Mouse (Mus musculus) hindbrain, embryonic 11.5 days (tissue): ENCODE data around the gene Apol9a. TPM values are rescaled to one million over a fixed set of nuclear protein-coding genes. Genes with fewer than 3 reads are reported as not detected.

Source experiments
- ATAC-seq: fragments of 200-750 bp; cut with Nextera tagmentation; 2 replicates; pipeline ENCODE4 v1.8.0; 2017; ENCODE audit warnings: mild to moderate bottlenecking, moderate TSS enrichment, moderate library complexity; ENCODE audit not compliant: low FRiP score
- DNase-seq: peaks from one replicate; pipeline ENCODE4 v3.0.0-alpha.2; 2015; ENCODE audit warnings: low spot score
- H3K27ac ChIP-seq: fragments of 300-500 bp; sonication (generic); 2 replicates; pipeline ENCODE4 v1.5.1; 2014; ENCODE audit warnings: mild to moderate bottlenecking, low read depth, low read length
- H3K27me3 ChIP-seq: fragments of 300-500 bp; sonication (generic); 2 replicates; pipeline ENCODE4 v1.6.1; 2014; ENCODE audit warnings: mild to moderate bottlenecking, low read length, moderate library complexity, mixed read lengths; ENCODE audit not compliant: control insufficient read depth, insufficient read depth
- H3K36me3 ChIP-seq: fragments of 300-500 bp; sonication (generic); 2 replicates; pipeline ENCODE4 v1.6.1; 2014; ENCODE audit warnings: mild to moderate bottlenecking, low read length, moderate library complexity, mixed read lengths; ENCODE audit not compliant: control insufficient read depth, insufficient read depth
- H3K4me1 ChIP-seq: fragments of 300-500 bp; sonication (generic); replicated peaks from 2 replicates; pipeline ENCODE4 v1.6.1; 2014; ENCODE audit warnings: low read length, mixed read lengths; ENCODE audit not compliant: control insufficient read depth, insufficient read depth
- H3K4me2 ChIP-seq: fragments of 300-500 bp; sonication (generic); replicated peaks from 2 replicates; pipeline ENCODE4 v1.6.1; 2014; ENCODE audit warnings: mild to moderate bottlenecking, low read depth, low read length
- H3K4me3 ChIP-seq: fragments of 300-500 bp; sonication (generic); 2 replicates; pipeline ENCODE4 v1.5.1; 2014; ENCODE audit warnings: low read depth, low read length
- H3K9ac ChIP-seq: fragments of 300-500 bp; sonication (generic); 2 replicates; pipeline ENCODE4 v1.6.1; 2014; ENCODE audit warnings: low read depth, low read length
- H3K9me3 ChIP-seq: fragments of 300-500 bp; sonication (generic); 2 replicates; pipeline ENCODE4 v1.6.1; 2016; ENCODE audit warnings: low read length; ENCODE audit not compliant: control insufficient read depth
- WGBS: fragments of 180-500 bp; shearing (Covaris S2); extraction: QIAGEN DNeasy Blood & Tissue Kit; methylation state at CpG from one replicate; pipeline ENCODE4 v1.1.7; 2014; 5-methylcytosine and 5-hydroxymethylcytosine counted together
- polyA plus RNA-seq: library from polyadenylated mRNA; unstranded; fragments of >200 nt; fragmentation: Nextera tagmentation; extraction: Ambion mirVana; gene quantifications from 2 replicates; pipeline ENCODE4 v1.2.1, GENCODE M21; 2014

Apol9a gene
- polyA plus RNA-seq, 1 experiment from 2014 or later = 0.03 TPM

DNA sequence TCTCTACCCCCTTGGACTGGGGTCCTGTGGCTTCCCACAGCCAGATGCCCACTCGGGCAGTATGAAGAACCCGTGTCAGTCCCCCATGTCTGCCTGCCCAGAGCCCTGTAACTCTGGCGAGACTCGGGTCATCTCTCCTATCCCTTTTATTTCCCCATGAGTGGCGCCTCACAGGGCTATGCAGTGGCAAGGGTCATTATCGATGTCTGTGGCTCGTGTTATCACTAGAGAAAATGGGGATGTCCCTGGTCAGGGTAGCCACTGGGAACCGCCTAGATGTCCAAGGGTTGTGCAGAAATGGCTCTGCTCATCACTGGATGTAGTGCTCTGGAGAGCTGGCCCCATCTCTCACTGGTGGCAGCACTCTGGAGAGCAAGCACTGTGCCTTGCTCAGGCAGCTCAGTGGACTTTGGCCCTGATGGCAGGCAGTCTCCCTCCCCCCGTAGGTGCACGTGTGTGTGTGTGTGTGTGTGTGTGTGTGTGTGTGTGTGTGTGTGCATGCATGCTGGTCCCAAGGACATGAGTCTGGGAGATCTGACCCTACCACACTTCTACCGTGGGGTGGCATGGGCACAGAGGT lies 28.6 kb downstream of the Apol9a start:
- no peak overlapping the region for H3K4me3 ChIP-seq
- H3K36me3 ChIP-seq = no peaks in the 10 kb centered on the region
- no peaks in the 10 kb centered on the region for H3K9me3 ChIP-seq
- no peak for DNase-seq
- no peaks in the 10 kb centered on the region for H3K27me3 ChIP-seq
- no peak overlapping the region for H3K9ac ChIP-seq
- H3K4me1 ChIP-seq = no peaks in the 10 kb centered on the region
- 81% methylated on average over 11 of the region's 11 CpGs for WGBS
- H3K27ac ChIP-seq = no peak overlapping the region
- H3K4me2 ChIP-seq = no peak overlapping the region
- no peak for ATAC-seq

GRCm38 (mm10) chr15:77381481-77381880 lies 29.5 kb downstream of the Apol9a start:
- no peak for DNase-seq
- Histone ChIP-seq H3K9me3 (no peaks in the 10 kb centered on the region), H3K4me3 (no peak overlapping the region), H3K36me3 (no peaks in the 10 kb centered on the region), H3K4me1 (no peaks in the 10 kb centered on the region), H3K27ac (no peak overlapping the region), H3K9ac (no peak overlapping the region), H3K27me3 (no peaks in the 10 kb centered on the region), H3K4me2 (no peak overlapping the region)
- WGBS = 92% methylated on average over 5 of the region's 6 CpGs
- ATAC-seq = no peak

DNA sequence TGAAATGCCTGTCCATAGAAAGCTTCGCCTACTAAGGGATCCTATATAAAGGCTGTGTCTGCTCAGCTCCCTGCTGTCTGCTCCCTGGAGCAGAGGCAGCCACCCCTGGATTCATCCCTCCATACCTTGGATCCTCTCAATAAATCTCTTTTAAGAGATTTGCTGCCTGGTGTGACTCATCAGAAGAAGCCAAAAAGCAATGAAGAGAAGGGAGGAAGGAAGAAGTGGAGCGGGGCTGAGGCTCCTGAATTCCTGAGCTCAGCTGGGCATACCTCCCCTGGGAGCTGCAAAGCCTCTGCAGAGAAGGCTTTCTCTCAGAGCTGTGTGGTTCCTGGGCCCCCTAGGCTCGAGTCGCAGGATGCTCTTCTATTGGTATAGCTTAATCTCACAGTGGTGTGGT lies 31.0 kb downstream of the Apol9a start:
- Histone ChIP-seq H3K4me2 (no peak overlapping the region), H3K9me3 (no peaks in the 10 kb centered on the region), H3K27ac (no peak overlapping the region), H3K36me3 (no peaks in the 10 kb centered on the region), H3K9ac (no peak overlapping the region), H3K4me1 (no peaks in the 10 kb centered on the region), H3K27me3 (no peaks in the 10 kb centered on the region), H3K4me3 (no peak overlapping the region)
- DNase-seq (no peak), ATAC-seq (no peak)
- 58% methylated on average over 4 of the region's 4 CpGs for WGBS

GRCm38 (mm10) chr15:77377419-77377818 lies 33.5 kb downstream of the Apol9a start:
- ATAC-seq (no peak), DNase-seq (no peak)
- Histone ChIP-seq H3K4me2 (no peak overlapping the region), H3K4me3 (no peak overlapping the region), H3K9ac (no peak overlapping the region), H3K9me3 (no peaks in the 10 kb centered on the region), H3K27me3 (no peaks in the 10 kb centered on the region), H3K4me1 (no peaks in the 10 kb centered on the region), H3K27ac (no peak overlapping the region), H3K36me3 (no peaks in the 10 kb centered on the region)
- 96% methylated on average over 4 of the region's 4 CpGs for WGBS

- Histone ChIP-seq H3K4me3 (no peak overlapping the region), H3K36me3 (no peaks in the 10 kb centered on the region), H3K4me1 (no peaks in the 10 kb centered on the region), H3K27me3 (no peaks in the 10 kb centered on the region), H3K27ac (no peak overlapping the region), H3K9ac (no peak overlapping the region), H3K9me3 (no peaks in the 10 kb centered on the region), H3K4me2 (no peak overlapping the region)
- DNase-seq (no peak), ATAC-seq (no peak)
- 83% methylated on average over 7 of the region's 7 CpGs for WGBS
Observed at GRCm38 (mm10) chr15:77376920-77377319, 34.0 kb downstream of the Apol9a start.

GRCm38 (mm10) chr15:77370588-77370987 lies 40.3 kb downstream of the Apol9a start:
- Histone ChIP-seq H3K27me3 (no peaks in the 10 kb centered on the region), H3K4me2 (no peak overlapping the region), H3K9ac (no peak overlapping the region), H3K4me3 (no peak overlapping the region), H3K27ac (no peak overlapping the region), H3K9me3 (no peaks in the 10 kb centered on the region), H3K36me3 (no peaks in the 10 kb centered on the region), H3K4me1 (0 out of 2 replicates have a peak, but pooled peaks cover 4% of the 10 kb centered on the region)
- DNase-seq (no peak), ATAC-seq (no peak)
- WGBS = 92% methylated on average over 8 of the region's 8 CpGs

GRCm38 (mm10) chr15:77369981-77370380 lies 41.0 kb downstream of the Apol9a start:
- Histone ChIP-seq H3K4me1 (0 out of 2 replicates have a peak, but pooled peaks cover 4% of the 10 kb centered on the region), H3K4me3 (no peak overlapping the region), H3K27me3 (no peaks in the 10 kb centered on the region), H3K9me3 (no peaks in the 10 kb centered on the region), H3K36me3 (no peaks in the 10 kb centered on the region), H3K9ac (no peak overlapping the region), H3K4me2 (no peak overlapping the region), H3K27ac (no peak overlapping the region)
- DNase-seq = no peak
- ATAC-seq = no peak
- 94% methylated on average over 21 of the region's 21 CpGs for WGBS

- Histone ChIP-seq H3K9ac (no peak overlapping the region), H3K36me3 (no peaks in the 10 kb centered on the region), H3K4me3 (no peak overlapping the region), H3K4me2 (no peak overlapping the region), H3K9me3 (no peaks in the 10 kb centered on the region), H3K4me1 (peaks cover 7% of the 10 kb centered on the region), H3K27ac (no peak overlapping the region), H3K27me3 (no peaks in the 10 kb centered on the region)
- ATAC-seq = no peak
- DNase-seq = no peak
- 86% methylated on average over 12 of the region's 12 CpGs for WGBS
Observed at GRCm38 (mm10) chr15:77368818-77369320, 42.1 kb downstream of the Apol9a start.

- peak; percentile 98 for DNase-seq
- no peak overlapping the region for H3K27ac ChIP-seq
Observed at GRCm38 (mm10) chr15:77368148-77368547, 42.8 kb downstream of the Apol9a start.

More at GRCm38 (mm10) chr15:77368148-77368547, 42.8 kb downstream of the Apol9a start:
- under 1% methylated on average over 13 of the region's 13 CpGs for WGBS
- Histone ChIP-seq H3K9me3 (no peaks in the 10 kb centered on the region), H3K4me3 (no peak overlapping the region), H3K9ac (no peak overlapping the region), H3K36me3 (no peaks in the 10 kb centered on the region), H3K4me2 (no peak overlapping the region), H3K27me3 (no peaks in the 10 kb centered on the region), H3K4me1 (peaks cover 9% of the 10 kb centered on the region)
- ATAC-seq = peak; percentile 41
